Mouse (Mus musculus): ENCODE data around the gene Tekt2.

The Tekt2 gene

DNA sequence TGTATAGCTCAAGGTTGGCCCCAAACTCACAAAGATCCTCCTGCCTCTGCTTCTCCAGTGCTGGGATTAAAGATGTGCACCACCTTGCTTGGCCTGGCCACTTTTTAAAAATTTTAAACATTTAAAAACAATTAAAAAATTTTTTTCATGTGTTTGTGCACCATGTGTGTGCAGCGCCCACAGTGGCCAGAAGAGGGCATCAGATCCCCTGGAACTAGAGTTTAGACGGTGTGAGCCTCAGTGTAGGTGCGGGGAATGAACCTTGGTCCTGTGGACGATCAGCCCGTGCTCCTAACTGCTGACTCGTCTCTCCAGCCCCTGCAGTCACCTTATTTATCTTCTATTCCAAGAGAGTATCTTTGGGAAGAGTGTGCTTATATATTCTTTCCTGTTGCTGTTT is 19.4 kb downstream of the Tekt2 start:
- no peak for DNase-seq

DNA sequence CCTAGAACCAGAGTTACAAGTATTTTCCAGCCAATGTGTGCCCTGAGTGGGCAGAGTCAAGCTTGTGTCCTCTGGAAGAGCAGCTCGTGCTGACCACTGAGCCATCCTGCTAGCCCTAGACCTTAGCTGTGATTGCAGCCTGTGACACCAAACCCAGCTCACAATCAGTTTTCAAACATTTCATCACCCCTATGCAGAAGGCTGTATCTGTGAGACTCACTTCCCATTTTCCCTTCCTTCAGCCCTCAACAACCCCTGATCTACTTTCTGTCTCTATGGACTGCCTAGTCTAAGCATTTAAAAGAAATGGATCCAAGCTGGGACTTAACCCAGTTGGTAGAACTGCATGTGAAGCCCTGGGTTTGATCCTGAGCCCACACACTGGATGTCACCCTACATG is 20.1 kb downstream of the Tekt2 start:
- DNase-seq = no peak

DNA sequence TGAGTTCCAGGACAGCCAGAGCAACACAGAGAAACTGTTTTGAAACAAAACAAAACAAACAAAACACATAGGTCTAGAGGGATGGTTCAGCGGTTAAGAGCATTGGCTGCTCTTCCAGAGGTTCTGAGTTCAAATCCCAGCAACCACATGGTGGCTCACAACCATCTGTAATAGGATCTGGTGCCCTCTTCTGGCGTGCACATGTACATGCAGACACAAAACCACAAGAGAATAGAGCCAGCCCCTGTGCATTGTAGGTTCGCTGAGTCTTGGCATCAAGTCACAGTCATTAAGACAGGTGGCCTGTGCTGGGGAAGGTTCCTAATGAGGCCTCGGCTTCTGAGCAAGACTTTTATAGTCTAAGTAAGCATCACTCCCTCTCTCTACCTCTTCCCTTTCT is 21.6 kb downstream of the Tekt2 start:
- DNase-seq = no peak

DNA sequence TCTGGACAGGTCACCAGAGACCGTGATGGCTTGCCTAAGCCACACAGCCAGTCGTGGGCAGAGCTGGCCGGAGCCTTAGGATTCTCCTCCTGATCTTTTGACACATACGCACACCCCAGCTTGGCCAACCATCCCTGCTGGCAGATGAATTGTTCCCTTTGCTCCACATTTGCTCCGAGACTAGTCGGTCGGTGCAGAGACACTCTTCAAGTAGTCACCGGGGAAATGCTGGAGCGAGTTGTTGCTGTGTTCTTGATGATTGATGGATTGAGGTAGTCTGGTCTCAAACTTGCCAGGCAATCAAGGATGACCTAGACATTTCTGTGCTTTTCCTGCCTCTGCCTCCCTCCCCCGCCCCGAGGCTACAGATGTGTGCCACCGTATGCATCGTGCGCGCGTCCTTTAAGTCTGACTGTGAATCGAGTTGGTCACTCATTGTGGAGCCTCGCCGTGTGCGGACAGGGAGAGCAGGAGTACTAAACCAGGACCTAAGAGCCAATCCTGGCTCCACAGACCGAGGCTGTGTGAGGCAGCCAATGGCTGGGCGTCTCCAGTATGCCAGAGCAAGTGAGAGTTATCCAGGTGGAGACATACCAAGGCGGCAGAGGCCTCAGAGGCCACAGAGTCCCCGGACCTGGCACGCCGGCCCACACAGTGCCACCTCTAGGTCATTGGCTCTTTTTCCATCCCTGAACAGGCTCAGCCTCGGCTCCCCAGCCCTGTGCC is 23.7 kb downstream of the Tekt2 start:
- DNase-seq = no peak

DNA sequence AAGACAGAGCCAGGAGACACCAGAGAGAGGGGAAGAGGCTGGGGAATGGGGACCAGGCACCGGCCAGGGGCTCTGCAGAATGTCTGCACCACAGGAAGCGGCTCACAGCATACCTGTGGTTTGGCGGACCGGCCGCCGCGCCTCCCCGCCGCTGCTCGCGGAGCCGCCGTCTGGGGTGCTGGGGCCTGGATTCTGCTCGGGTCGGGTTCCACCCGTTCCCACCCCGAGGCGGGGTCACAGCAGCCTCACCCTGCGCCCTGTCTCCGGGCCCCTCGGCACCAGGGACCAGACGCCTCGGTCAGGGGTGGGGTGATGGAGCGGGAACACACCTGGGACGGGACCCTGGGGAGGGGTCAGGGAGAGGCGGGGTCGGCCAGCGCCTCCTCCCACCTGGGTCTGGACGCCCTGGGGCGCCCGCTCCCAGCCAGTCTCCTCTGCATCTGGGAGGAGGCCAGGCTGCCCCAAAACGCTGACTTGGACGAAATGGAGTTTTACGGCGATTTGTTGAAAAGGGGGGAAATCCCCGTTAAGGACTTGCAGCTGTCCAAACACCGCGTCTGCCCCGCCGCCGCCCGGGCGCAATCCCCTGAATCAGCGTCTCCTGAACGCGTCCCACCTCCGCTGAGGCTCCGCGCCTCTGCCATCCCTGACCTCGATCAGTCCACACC is 24.4 kb downstream of the Tekt2 start:
- no peak for DNase-seq

DNA sequence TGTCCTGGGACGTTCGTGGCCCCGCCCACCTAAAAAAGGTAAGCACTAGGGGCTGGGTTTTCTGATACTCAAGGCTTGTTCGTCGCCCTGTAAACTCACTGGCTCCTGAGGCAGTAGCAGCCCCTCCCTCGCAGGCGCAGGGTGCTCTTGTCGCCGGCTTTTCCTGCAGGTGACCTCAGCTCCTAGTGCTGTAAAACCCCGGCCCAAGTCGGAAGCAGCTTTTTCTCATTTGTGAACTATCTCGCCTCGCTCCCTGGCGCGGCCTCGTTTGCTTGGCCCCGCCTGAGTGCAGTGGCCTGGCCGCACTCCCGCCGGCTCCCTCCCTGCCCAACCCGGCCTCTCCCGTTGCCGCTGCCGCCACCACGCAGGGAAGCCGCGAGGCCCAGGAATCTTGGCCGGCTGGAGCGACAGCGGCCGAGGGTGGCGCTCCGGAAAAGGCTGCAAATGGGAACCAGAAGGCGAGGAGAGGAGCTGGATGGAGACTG is 28.8 kb downstream of the Tekt2 start:
- DNase-seq = no peak

DNA sequence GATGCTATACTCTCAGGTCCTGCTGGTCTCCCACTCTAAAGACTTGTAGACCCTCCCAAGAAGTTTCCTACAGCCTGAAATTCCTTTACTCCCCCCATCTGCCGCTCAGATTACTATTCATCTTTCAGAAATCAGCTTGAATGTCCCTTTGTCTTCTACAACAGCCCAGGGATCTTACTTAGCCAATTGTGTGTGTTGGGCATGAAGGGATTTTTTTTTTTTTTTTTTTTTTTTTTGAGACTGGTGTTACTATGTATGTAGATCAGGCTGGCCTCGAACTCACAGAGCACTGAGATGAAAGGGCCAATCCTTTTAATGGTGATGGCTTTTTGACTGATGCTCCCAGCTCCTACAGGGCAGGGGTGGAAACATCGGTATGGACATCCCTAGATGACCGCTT is 29.6 kb downstream of the Tekt2 start:
- DNase-seq = no peak

DNA sequence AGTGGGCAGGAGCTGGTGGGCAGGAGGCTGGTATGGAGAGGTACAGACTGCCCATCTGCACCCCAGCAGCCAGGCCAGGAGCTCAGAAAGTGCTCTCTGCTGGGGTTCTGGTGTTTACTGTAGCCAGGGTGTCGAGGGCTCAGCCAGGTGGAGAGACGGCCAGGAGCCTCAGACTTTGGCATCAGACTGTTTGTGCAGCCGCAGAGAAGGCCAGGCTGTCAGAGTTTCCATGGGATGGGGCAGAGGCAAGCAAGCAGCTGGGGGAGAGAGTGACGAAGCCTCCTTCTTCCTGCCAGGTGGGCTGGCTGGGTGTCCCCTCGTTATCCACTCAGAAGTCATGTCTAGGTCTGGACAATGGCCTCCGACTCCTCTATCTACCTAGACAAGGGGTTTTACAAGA is 30.3 kb downstream of the Tekt2 start:
- no peak for DNase-seq

DNA sequence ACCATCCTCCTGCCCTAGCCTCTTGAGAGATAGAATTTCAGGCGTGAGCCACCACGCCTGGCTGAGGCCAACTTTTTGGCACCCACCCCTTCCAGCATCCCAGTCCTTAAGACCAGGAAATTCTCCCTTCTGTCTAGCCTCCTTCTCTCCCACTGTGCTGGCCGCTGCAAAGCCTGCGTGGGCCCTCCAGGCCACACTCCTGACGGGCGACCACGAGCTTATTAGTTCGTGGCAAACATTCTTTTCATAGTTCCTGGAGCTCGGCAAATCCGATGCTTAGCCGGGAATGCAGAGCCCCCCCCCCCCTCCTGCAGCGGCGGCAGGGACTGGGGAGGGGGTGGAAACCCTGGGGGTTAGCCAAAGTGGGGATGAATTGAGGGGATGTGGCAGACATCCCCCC is 34.3 kb downstream of the Tekt2 start:
- DNase-seq = no peak

DNA sequence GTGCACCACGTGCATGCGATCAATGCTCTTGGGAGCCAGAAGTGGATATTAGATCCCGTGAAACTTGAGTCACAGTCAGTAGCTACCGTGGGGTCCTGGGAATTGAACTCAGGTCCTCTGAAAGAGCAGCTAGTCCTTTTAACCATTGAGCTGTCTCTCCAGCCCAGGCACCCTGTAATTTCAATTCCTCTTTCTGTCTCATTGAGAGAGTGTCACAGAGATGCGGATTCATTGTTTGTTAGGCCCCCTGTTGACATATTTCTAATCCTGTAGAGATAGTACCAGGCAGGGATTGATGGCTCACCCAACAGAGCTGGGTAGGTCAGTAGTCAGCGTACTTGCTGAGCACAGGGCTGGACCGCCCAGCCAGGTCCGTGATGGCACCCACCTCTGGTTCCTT is 35.2 kb downstream of the Tekt2 start:
- no peak for DNase-seq

DNA sequence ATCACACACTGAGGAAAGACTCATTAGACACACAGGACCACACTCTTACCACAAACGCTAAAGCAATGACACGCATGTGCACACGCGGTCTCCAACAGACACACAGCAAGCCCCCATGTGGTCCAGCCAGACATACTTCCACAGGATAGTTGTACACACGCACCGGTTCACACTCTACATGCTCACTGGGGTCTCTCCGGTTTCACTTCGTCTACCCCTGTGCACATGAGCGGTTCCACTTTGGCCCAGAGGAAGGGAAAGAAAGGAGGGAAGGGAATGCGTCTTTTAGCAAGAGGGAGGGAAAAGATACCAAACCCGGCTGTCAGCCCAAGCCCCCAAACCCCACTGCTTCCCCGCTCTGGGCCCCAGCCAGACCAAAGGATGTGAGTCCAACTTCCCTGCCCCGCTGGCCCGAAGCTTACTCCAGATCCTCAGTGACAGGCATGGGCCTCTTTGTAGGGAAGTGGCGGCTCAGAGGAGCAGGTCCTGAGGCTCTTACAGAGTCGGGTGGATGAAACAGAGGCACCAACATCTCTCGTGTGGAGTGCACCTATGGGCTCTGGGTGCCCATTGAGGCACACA is 37.3 kb downstream of the Tekt2 start:
- no peak for DNase-seq

DNA sequence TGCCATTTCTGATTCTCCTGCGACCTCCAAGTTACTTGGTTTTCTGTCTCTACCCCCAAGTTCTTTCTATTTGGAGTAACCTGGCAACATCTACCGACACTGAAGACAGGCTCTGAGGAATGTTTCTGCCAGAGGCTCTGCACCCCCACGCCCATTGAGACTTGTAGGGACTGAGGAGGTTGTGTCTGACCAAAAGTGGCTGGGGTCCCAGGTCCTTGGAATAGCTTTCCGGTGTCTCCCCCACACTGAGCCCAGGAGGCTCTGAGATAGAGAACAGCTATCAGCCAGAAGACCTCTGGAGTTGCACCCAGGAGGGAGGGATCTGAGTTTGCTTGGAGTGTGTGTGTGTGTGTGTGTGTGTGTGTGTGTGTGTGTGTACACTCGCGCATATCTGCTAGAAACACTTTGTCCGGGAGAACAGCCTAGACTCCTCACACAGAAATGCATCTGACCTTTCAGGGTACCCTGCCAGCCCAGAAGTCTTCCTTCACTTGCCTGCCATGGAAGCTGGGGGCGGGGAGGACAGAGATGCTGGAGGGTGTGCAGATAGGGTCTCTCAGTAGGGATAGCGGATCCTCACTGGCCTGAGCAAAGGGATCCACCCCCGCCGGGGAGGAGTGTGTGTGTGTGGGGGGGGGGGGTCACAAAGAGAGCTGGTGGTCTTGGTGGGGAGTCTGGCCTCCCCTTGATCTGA is 38.0 kb downstream of the Tekt2 start:
- no peak for DNase-seq

DNA sequence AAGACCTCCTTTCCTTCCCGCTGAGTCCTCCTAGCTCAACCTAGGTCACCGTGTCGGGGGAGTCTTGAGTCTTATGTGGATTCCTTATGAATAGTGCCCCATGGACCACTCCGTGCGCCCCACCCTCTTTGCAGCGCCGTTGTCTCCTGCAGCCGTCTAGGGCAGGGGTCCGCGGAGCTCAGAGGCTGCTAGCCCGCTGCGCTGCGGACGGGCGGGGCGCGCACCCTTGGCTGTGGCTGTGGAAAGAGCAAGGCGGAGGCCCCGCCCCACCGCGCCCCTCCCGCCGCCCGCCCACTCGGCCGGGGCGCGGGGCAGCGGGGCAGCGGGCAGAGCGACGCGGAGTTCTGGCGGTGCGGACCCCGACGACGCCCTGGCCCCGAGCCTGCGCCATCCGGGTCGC is 39.0 kb downstream of the Tekt2 start, which contains the start of gene Col8a2:
Gene Col8a2 (plus strand): TSS at position 302 of the 400 bp plus-strand sequence.
- no peak for DNase-seq

DNA sequence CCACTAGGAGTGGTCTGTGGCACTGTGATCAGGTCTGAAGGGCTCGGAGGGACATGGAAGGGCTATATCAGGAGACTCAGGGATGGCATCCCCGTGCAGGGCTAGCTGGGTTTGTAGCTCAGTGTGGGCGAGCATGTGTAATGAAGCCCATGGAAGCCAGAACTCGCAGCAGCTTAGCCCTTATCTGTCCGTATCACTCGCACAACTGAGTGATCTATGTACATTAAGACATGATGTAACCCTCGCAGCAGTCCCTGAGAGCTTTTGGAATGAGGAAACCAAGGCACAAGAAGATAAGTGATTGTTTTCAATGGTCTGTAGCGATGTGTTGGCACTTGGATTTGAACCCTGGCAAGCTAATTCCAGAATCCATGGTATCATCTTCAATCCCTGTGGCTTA is 41.9 kb downstream of the Tekt2 start:
- DNase-seq = no peak

DNA sequence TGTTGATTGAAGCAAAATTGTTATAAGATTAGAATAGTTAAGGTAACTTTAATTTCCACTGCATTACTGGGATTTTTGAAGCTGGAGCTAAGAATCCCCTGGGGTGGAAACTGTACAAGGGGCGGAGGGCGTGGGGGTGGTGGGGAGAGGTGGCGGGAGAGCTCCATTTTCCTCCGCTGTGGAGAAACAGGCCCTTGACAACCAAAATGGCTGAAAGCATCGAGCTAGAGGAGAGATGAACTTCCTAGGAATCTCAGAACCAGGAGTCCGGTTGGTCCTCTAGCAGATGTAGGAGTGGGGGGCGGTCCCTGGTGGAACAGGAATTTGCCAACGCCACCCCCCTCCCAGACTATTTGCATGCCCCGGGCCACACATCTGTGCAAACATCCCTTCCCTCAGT is 43.8 kb downstream of the Tekt2 start:
- no peak for DNase-seq

DNA sequence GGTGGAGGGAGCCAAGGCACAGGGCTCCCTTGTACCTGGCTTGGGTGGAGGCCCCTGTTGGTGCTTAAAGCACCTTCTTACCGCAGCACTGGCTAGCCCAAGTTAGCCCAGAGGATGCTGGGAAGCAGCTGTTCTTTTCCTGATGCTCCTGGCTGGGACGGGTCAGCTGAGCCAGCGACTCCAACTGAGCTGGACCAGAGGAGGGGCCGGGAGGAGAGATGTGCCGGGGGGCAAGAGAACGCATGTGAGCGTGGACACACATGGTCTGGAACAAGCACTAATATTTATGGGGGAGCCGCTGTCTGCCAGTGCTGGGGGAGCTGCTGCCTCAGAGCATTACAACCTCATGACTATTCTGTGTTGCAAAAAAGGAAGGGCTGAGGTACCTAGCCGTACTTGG is 46.5 kb downstream of the Tekt2 start:
- no peak for DNase-seq

DNA sequence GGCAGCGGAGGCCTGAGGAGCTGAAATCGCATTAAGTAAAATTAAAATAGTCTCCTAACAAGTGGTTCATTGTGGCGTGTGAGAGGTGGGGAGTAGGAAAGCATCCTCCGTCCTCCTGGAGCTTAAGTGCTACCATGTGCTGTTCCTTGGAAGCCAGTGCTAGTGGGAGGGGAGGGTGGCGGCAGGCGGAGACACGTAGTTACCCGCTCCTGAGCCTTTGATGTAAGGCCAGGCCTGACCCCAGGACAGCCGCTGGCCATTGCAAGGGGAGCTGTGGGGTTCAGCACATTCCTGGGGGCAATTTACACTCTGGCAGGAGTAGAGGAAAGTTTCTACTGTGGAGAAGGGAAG is 46.9 kb downstream of the Tekt2 start:
- no peak for DNase-seq

DNA sequence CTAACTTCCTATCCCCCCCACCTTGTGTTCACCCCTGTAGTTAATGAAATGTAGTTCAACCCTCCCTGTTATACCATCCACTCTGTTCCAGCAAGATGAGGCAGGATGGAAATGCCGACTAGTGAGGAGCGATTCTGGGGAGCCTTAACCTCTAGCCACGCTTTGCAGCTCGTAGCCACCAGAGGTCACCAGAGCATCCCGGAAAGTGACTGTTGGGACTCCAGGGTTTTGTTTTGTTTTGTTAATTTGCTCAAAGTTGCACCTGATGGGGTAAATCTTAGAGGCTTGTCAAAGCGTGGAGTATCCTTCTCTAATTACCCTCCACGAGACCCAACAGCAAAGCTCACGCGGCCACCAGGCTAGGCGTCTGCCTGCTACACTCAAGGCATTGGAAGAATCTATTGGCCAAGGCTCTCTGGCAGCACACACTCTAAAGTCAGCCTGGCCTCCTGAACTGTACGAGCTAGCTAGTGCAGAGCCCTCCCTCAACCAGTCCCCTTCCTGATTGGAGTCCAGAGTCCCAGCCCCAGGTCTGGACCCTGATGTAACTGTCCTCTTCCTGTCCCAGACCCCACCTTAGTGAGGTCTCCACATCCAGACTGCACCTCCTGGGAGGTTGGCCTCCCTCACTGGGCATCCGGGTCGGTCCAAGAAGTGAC is 47.5 kb downstream of the Tekt2 start:
- no peak for DNase-seq

DNA sequence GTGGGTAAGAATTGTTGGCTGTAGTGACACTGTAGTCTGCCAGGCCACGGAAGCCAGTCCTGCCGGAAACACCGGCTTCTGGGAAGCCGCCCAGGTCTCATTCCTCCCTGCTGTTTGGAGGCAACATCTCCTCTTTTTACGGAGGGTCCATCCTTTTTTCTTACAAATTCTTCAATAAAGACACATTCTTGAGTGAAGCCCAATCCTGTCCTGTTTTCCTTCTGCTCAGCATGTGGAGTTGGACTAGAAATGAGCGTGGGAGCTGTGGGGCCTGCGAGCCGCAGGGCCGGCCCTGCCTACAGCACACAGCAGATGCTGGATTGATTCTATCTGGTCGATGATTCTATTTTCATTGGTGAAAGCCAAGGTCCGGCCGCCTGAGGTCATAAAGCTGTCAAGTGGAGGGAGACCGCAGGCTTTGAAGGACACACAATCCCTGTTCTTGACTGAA is 49.8 kb downstream of the Tekt2 start:
- no peak for DNase-seq

DNA sequence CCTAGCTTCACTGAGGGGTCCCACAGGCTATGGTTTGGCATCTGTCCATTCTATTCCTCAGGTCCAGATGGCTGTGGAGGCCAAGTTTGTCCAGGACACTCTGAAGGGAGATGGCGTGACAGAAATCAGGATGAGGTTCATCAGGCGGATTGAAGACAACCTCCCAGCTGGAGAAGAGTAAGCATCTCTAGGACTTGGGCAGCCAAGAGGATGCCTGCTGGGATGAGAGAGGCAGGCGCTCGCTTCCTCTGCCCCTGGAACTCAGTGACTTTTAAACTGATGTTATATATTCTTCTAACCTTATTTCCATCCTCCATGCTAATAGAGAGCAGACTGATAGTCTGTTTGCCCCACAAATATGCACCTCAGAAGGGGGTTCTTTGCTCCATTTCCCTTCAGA is 50.4 kb downstream of the Tekt2 start:
- no peak for DNase-seq

DNA sequence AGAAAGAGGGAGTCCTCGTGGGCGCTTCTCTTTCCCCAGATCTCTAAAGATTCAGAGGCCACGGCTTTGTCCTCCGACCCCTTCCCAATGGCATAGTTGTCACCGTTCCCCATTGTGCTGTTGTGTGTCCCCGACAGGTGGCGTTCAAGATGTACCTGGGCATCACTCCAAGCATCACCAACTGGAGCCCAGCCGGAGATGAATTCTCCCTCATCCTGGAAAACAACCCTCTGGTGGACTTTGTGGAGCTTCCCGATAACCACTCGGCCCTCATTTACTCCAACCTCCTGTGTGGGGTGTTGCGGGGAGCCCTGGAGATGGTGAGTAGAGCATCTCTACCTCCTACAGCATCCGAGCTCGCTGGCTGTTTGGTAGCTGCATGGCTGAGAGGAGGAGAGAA is 51.7 kb downstream of the Tekt2 start:
- no peak for DNase-seq

All from spleen, adult 18-20 months (tissue).